Mouse (Mus musculus) stomach, embryonic 14.5 days (tissue): ENCODE measurements around the gene Cgref1. TPM values are rescaled to one million over a fixed set of nuclear protein-coding genes. Genes with fewer than 3 reads are reported as not detected.

Source experiments
- ATAC-seq: fragments of 200-750 bp; cut with Nextera tagmentation; 2 replicates; pipeline ENCODE4 v1.8.0; 2017; ENCODE audit warnings: low read depth, moderate TSS enrichment; ENCODE audit not compliant: insufficient number of reproducible peaks, insufficient read depth, low FRiP score
- H3K27ac ChIP-seq: fragments of 300-500 bp; sonication (generic); 2 replicates; pipeline ENCODE4 v1.5.1; 2014; ENCODE audit warnings: mild to moderate bottlenecking, low read length, moderate library complexity, mixed read lengths
- H3K27me3 ChIP-seq: fragments of 300-500 bp; sonication (generic); 2 replicates; pipeline ENCODE4 v1.6.1; 2014; ENCODE audit warnings: low read length, control low read depth, mixed read lengths; ENCODE audit not compliant: control insufficient read depth, insufficient read depth
- H3K36me3 ChIP-seq: fragments of 300-500 bp; sonication (generic); 2 replicates; pipeline ENCODE4 v1.6.1; 2014; ENCODE audit warnings: mild to moderate bottlenecking, control low read depth, low read length, moderate library complexity, mixed read lengths; ENCODE audit not compliant: control insufficient read depth, insufficient read depth
- H3K4me1 ChIP-seq: fragments of 300-500 bp; sonication (generic); 2 replicates; pipeline ENCODE4 v1.6.1; 2014; ENCODE audit warnings: low read length, control low read depth, mixed read lengths; ENCODE audit not compliant: control insufficient read depth, insufficient read depth
- H3K4me2 ChIP-seq: fragments of 300-500 bp; sonication (generic); replicated peaks from 2 replicates; pipeline ENCODE4 v1.6.1; 2014; ENCODE audit warnings: low read depth, low read length, control low read depth
- H3K4me3 ChIP-seq: fragments of 300-500 bp; sonication (generic); 2 replicates; pipeline ENCODE4 v1.5.1; 2014; ENCODE audit warnings: low read depth, low read length, control low read depth
- H3K9ac ChIP-seq: fragments of 300-500 bp; sonication (generic); replicated peaks from 2 replicates; pipeline ENCODE4 v1.6.1; 2014; ENCODE audit warnings: low read depth, mild to moderate bottlenecking, control low read depth, low read length, moderate library complexity, mixed read lengths
- H3K9me3 ChIP-seq: fragments of 300-500 bp; sonication (generic); 2 replicates; pipeline ENCODE4 v1.6.1; 2016; ENCODE audit warnings: low read depth, low read length, control low read depth; ENCODE audit not compliant: control insufficient read depth
- WGBS: fragments of 180-500 bp; shearing (Covaris S2); extraction: QIAGEN DNeasy Blood & Tissue Kit; methylation state at CpG from one replicate; pipeline ENCODE4 v1.1.7; 2014; 5-methylcytosine and 5-hydroxymethylcytosine counted together
- polyA plus RNA-seq: library from polyadenylated mRNA; unstranded; fragments of >200 nt; fragmentation: Nextera tagmentation; extraction: Ambion mirVana; gene quantifications from 2 replicates; pipeline ENCODE4 v1.2.1, GENCODE M21; 2014

Gene Cgref1
- polyA plus RNA-seq, 1 experiment from 2014 or later: 5.7 TPM

GRCm38 (mm10) chr5:30912156-30912555 lies 33.2 kb downstream of the Cgref1 start:
- Histone ChIP-seq H3K9me3 (no peaks in the 10 kb centered on the region), H3K4me1 (peaks cover 56% of the 10 kb centered on the region), H3K4me3 (no peak overlapping the region), H3K27me3 (no peaks in the 10 kb centered on the region), H3K9ac (no peak overlapping the region), H3K36me3 (peaks cover 4% of the 10 kb centered on the region), H3K4me2 (0 out of 2 replicates have a peak overlapping the region, but pooled peaks have one; percentile 0), H3K27ac (peak overlapping the region; percentile 96)
- no peak for ATAC-seq
- WGBS: 63% methylated on average over 5 of the region's 5 CpGs

GRCm38 (mm10) chr5:30910481-30910880 lies 34.9 kb downstream of the Cgref1 start:
- Histone ChIP-seq H3K9me3 (no peaks in the 10 kb centered on the region), H3K36me3 (peaks cover 3% of the 10 kb centered on the region; the same call in 1 of the 2 replicates), H3K27ac (peak overlapping the region; percentile 96; the same call in 1 of the 2 replicates), H3K4me1 (peaks cover 58% of the 10 kb centered on the region), H3K9ac (no peak overlapping the region), H3K27me3 (no peaks in the 10 kb centered on the region), H3K4me3 (no peak overlapping the region), H3K4me2 (no peak overlapping the region)
- ATAC-seq: no peak

- ATAC-seq: no peak
- Histone ChIP-seq H3K9me3 (no peaks in the 10 kb centered on the region), H3K27me3 (no peaks in the 10 kb centered on the region), H3K4me3 (no peak overlapping the region), H3K4me1 (peaks cover 57% of the 10 kb centered on the region), H3K36me3 (peaks cover 6% of the 10 kb centered on the region), H3K9ac (no peak overlapping the region), H3K27ac (peak overlapping the region; percentile 100), H3K4me2 (no peak overlapping the region)
- 80% methylated on average over 7 of the region's 7 CpGs for WGBS
Observed at GRCm38 (mm10) chr5:30909863-30910262, 35.5 kb downstream of the Cgref1 start.

- H3K4me3 ChIP-seq: no peak overlapping the region
- H3K9me3 ChIP-seq: no peaks in the 10 kb centered on the region
- H3K36me3 ChIP-seq: peaks cover 10% of the 10 kb centered on the region
- peak overlapping the region; percentile 93; the same call in 1 of the 2 replicates for H3K4me2 ChIP-seq
- H3K4me1 ChIP-seq: peaks cover 57% of the 10 kb centered on the region
- 12% methylated on average over 7 of the region's 7 CpGs for WGBS
- no peaks in the 10 kb centered on the region for H3K27me3 ChIP-seq
- ATAC-seq: no peak
- peak overlapping the region; percentile 100 for H3K27ac ChIP-seq
- H3K9ac ChIP-seq: no peak overlapping the region
Observed at GRCm38 (mm10) chr5:30909300-30909659, 36.1 kb downstream of the Cgref1 start.

- ATAC-seq: peak; percentile 56
- H3K9me3 ChIP-seq: no peaks in the 10 kb centered on the region
- H3K9ac ChIP-seq: peak overlapping the region; percentile 47
- H3K27me3 ChIP-seq: no peaks in the 10 kb centered on the region
- peak overlapping the region; percentile 81; the same call in 1 of the 2 replicates for H3K4me3 ChIP-seq
- peak overlapping the region; percentile 93 for H3K4me2 ChIP-seq
- H3K4me1 ChIP-seq: peaks cover 57% of the 10 kb centered on the region
- WGBS: 20% methylated on average over 13 of the region's 13 CpGs
- peak overlapping the region; percentile 100 for H3K27ac ChIP-seq
- H3K36me3 ChIP-seq: peaks cover 13% of the 10 kb centered on the region
Observed at GRCm38 (mm10) chr5:30908426-30909299, 36.7 kb downstream of the Cgref1 start.

GRCm38 (mm10) chr5:30907413-30908059 lies 37.9 kb downstream of the Cgref1 start, which contains the start of gene Ost4:
Gene Ost4, minus strand, starts transcription at chr5:30907788.
- Histone ChIP-seq H3K4me1 (peaks cover 53% of the 10 kb centered on the region), H3K36me3 (peaks cover 18% of the 10 kb centered on the region), H3K4me2 (peak within 1 kb of the TSS; percentile 93)

GRCm38 (mm10) chr5:30901860-30902259 lies 43.5 kb downstream of the Cgref1 start:
- H3K36me3 ChIP-seq: peaks cover 39% of the 10 kb centered on the region
- 91% methylated on average over 5 of the region's 5 CpGs for WGBS
- H3K4me2 ChIP-seq: no peak overlapping the region
- H3K9me3 ChIP-seq: no peaks in the 10 kb centered on the region
- H3K4me3 ChIP-seq: no peak overlapping the region
- no peaks in the 10 kb centered on the region for H3K27me3 ChIP-seq
- no peak overlapping the region for H3K27ac ChIP-seq
- H3K9ac ChIP-seq: no peak overlapping the region
- no peak for ATAC-seq
- peaks cover 8% of the 10 kb centered on the region; the same call in 1 of the 2 replicates for H3K4me1 ChIP-seq

More at GRCm38 (mm10) chr5:30907413-30908059, 37.9 kb downstream of the Cgref1 start, which contains the start of gene Ost4:
- Histone ChIP-seq H3K9ac (peak within 1 kb of the TSS; percentile 73), H3K27me3 (no peaks in the 10 kb centered on the region), H3K27ac (peak within 1 kb of the TSS; percentile 100), H3K4me3 (peak within 1 kb of the TSS; percentile 81), H3K9me3 (no peaks in the 10 kb centered on the region)
- WGBS: under 1% methylated on average over 58 of the region's 58 CpGs
- ATAC-seq: peak; percentile 95

- WGBS: 55% methylated on average over 7 of the region's 7 CpGs
- H3K4me1 ChIP-seq: peaks cover 17% of the 10 kb centered on the region; the same call in 1 of the 2 replicates
- peak overlapping the region; percentile 80 for H3K4me2 ChIP-seq
- H3K9me3 ChIP-seq: no peaks in the 10 kb centered on the region
- no peaks in the 10 kb centered on the region for H3K27me3 ChIP-seq
- H3K27ac ChIP-seq: peak overlapping the region; percentile 97; the same call in 1 of the 2 replicates
- H3K9ac ChIP-seq: peak overlapping the region; percentile 67; the same call in 1 of the 2 replicates
- peak overlapping the region; percentile 71; the same call in 1 of the 2 replicates for H3K4me3 ChIP-seq
- H3K36me3 ChIP-seq: peaks cover 44% of the 10 kb centered on the region
- ATAC-seq: no peak
Observed at GRCm38 (mm10) chr5:30890375-30890774, 55.0 kb downstream of the Cgref1 start.
